Mouse (Mus musculus) C2C12 (cell line): ENCODE measurements at regions not wholly inside any gene's neighbourhood (a gene's known extent, or its start where the extent isn't known, plus 50 kb on each side); places are given as distances from the start of the nearest gene placed in this dataset.

Experiments used
- CTCF ChIP-seq: IDR thresholded peaks from one replicate; pipeline ENCODE4 v1.5.1; 2011; ENCODE audit not compliant: control insufficient read depth, insufficient read depth, insufficient read length
- MYOD1 ChIP-seq: IDR thresholded peaks from one replicate; pipeline ENCODE4 v1.6.1; 2011; ENCODE audit warnings: low read depth; ENCODE audit not compliant: control insufficient read depth, insufficient read length
- USF1 ChIP-seq: IDR thresholded peaks from one replicate; pipeline ENCODE4 v1.6.1; 2011; ENCODE audit warnings: low read depth, mild to moderate bottlenecking, control low read depth, moderate library complexity

DNA sequence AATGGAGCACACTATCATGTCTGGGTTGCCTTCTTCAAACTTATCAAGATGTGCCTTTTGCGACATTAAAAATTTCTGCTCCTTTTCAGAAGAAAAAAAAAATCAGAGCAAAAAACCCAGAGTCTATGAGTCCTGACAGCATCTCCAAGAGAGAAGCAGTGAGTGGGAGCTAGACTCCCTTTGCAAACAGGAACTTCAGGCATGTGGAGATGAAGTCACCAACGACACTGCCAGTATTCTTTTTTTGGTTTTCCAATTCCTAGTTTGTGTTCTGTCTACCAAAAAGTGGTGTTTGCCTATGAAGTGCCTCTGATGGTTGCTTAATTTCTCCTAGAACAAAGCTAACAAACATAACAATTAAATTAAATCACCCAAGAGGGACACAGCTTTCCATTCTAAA lies 457.2 kb upstream of the Nr2f1 start:
- no peak for TF ChIP-seq CTCF
- TF ChIP-seq MYOD1, result no peak
- TF ChIP-seq USF1, result no peak
